Mouse (Mus musculus): Measurements from ENCODE around the gene Vamp1.

Vamp1 gene

DNA sequence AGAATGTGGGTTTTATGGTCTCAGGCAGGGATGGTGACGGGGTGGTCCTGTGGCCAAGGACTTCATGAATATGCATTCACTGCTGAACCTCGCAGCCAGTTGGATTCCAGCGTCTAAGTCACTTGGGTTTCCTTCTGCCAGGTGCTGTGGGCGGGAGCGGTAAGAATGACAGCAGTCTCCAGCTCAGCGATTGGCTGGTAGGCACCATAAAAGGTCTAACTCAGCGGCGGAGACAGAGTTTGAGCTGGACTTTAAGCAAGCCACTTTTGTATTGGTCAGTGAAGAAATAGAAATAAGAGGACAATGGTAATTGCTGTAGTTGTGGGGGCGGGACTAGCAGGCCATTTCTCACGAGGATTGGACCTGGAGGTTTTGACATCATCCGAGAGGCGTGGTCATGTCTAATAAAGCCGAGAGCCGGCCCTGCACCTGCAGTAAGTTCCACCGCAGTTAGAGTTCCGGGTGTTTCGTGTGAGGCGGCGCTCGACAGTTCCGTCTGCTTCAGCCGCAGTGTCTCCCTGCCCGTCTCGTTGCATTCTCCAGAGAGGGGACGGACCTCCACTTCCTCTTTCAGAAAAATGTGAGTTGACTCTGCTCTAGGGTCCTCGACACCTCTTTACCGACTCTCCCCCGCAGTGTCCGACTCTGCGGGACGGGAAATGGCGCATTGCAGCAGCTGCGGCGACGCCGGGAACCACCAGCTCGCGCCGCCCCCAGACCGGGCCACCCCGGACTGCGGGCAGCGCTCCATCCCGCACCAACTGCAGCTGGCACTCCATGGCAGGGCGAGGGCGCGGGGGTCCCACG lies at the start of gene Vamp1:
TSS of gene Vamp1 (plus strand) at position 404 of the 807 bp plus-strand sequence.
- peak; percentile 99 for DNase-seq (ENCODE audit: low read depth, low spot score)

DNA sequence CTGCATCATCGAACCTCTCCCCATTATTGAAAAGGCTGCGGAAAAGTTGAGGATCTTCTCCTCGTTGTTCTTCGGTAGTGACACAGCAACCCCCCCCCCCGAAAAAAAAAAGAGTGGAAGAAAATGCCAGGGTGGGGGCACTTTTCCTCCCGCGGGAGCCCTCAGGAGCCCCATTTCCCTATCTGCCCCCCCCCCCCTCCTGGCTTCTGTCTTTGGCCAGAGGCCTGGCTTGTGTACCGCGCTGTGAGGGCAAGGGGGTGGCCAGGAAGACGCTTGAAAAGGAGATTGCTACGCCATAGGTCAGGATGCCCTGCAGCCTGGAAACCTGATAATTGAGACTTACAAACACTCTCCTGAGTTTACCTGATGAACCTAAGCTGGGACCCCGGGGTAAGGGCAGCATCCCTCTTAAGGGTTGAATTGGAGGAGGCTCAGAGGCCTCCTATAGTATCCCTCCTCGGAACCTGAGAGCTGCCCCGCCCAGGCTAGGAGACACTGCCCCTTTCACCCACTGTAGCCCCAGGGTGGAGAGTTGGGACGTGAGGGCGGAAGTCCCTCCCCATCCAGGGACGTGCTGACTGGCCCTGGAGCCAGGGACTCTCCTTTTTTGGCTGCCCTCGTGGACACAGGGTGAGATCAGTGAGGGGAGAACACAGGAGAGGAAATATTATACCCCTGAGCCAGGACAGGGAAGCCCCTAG lies 49.1 kb upstream of the Vamp1 start, which contains the start of gene Gapdh:
TSS of gene Gapdh (minus strand) at position 417 of the 701 bp plus-strand sequence.
- DNase-seq (ENCODE audit: low read depth, low spot score): peak; percentile 92

GRCm38 (mm10) chr6:125166861-125167650 lies 48.3 kb upstream of the Vamp1 start:
- peak; percentile 81 for DNase-seq (ENCODE audit: low read depth, low spot score)

DNA sequence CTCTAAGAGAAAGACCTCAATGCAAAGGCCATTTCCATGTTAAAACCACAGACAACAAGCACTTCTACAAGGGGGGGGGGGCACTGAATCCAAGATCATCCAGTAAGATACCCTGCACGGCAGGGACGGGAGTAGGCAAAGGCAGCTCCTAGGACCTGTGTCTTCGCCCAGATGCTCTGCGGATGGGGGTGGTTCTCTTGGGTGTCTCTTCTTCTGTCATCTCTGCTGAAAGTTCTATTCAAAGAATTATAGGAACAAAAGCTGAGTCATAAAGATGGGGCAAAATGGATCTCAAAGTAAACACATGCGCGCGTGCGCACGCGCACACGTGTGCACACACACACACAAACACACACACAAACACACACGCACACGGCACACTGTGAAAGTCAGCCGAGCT lies 47.3 kb upstream of the Vamp1 start:
- peak; percentile 73 for DNase-seq (ENCODE audit: low read depth, low spot score)

DNA sequence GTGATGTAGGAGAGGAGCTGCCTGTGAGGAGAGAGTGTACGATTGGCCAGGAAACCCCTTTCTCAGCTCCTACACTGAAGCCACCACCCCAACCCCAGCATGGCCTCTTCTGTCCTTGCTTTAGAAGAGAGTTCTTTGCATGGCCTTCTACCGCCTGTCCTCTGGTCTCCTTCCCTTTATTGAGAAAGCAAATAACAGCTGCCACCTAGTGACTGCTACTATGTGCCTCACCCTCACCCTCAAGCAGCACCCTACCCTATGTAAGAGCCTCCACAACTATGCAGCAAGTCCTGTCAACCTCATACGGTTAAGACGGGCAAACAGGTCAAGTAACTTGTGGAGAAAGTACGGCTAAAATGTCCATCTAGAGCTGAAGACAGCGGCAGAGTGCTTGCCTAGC lies 45.2 kb upstream of the Vamp1 start:
- peak; percentile 42 for DNase-seq (ENCODE audit: low read depth, low spot score)

- DNase-seq (ENCODE audit: low read depth, low spot score): no peak
These were observed 42.9 kb upstream of the Vamp1 start for GRCm38 (mm10) chr6:125172474-125172873.

DNA sequence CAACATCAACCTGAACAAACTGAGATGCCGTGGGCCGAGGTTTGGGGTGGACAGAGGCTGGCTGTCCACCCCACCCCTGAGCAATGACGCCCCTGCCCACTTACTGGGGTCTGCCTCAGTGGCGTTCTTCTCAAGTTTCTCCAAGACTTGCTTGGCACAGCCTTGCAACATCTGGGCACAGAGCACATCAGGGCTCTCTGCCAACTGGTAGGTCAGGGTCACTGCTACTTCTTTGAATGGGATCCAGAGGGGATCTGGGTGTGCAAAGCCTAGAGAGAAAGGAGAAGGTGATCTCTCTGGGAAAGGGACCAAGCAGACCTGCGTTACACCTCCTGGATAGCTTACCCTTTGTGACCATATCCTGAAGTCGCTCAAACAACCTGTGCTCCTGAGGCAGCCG lies 42.1 kb upstream of the Vamp1 start:
- no peak for DNase-seq (ENCODE audit: low read depth, low spot score)

DNA sequence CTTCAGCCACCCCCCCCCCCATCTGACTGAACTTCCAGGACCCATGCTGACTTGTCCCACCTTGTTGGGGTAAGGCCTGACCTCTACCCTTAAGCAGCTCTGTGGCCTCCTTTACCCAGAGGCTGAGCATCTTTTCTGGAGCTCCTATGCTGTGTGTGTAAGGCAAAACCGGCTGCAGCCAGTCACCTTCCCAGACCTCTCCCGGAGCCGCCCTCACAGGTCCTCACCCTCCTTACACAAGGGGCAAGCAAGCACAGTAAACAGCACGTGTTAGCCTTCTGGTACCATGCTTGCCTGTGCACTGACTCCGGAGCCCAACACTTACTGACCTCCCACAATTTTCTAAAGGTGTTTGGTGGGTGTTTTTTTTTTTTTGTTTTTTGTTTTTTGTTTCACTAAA lies 39.9 kb upstream of the Vamp1 start:
- DNase-seq (ENCODE audit: low read depth, low spot score): no peak

GRCm38 (mm10) chr6:125179601-125180000 lies 35.8 kb upstream of the Vamp1 start:
- no peak for DNase-seq (ENCODE audit: low read depth, low spot score)

DNA sequence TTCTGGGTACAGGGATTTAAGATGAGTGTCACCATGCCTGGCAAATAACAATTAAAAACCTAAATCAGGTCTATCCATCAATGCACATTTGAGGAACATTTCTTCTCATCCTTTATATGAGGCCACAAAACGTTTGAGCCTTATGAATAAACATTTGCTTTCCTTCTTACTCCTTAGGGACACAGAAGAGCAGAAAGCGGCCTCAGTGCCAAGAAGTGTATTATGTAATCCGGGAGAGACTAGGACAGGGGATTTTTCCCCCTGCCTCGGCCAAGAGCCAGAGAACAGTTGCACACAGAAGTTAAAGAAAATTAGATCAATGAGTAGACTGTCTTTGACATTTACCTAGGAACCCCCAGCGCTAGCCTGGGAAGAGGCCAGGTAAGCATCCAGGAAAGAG lies 33.2 kb upstream of the Vamp1 start:
- DNase-seq (ENCODE audit: low read depth, low spot score): peak; percentile 29

- DNase-seq (ENCODE audit: low read depth, low spot score): no peak
These were observed 29.1 kb upstream of the Vamp1 start for GRCm38 (mm10) chr6:125186203-125186602.

DNA sequence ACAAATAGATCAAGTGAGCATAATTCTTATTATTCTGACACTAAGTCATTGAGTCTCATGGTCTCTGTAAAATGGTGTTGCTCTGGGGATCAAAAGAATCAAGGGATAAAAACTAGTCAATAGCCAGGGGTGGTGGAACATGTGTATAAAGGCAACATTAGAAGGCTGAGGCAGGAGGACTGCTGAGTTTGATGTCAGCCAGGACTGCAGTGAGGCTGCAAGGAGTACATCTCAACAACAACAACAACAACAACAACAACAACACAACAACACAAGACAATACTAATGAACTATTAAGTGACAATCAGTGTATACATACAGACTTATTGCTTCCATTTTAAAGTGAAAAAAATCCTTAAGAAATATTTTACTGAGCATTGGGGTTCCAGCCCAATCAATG lies 24.5 kb upstream of the Vamp1 start:
- no peak for DNase-seq (ENCODE audit: low read depth, low spot score)

DNA sequence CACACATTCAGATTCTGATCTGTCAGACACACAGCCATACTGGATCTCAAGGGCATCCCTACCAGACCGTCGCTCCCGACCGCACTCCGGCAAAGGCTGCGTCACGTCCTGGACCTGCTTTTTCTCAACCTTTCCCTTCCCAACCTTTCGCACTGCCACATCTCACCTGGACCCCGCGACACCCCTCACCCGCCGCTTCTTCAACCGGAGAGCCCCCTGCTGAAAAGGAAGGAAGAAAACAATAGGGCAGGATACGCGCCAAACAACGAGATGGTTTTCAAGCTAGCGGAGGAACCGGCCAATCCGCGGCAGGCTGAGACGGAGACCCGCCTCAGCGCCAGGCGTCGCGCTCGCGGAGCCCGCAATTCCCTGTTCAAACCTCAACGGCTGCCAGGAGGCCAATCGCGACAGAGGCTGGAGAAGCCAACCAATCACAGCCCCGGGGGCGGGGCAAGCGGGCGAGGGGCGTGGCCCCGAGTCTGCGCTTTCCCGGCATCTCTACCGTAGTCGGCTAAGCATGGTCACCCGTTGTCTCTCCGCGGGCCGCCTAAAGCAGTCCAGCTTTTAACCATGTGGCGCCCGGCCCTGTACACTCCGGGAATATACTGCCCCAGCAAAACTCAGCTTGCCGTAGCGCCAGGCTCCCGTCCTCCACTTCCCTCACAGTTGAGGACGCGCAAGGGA lies 23.9 kb upstream of the Vamp1 start, which contains the start of the genes Ncapd2 and Mrpl51:
TSS of gene Ncapd2 (minus strand) at position 370 of the 684 bp plus-strand sequence.
TSS of gene Mrpl51 (plus strand) at position 470 of the 684 bp plus-strand sequence.
- DNase-seq (ENCODE audit: low read depth, low spot score): peak; percentile 99

DNA sequence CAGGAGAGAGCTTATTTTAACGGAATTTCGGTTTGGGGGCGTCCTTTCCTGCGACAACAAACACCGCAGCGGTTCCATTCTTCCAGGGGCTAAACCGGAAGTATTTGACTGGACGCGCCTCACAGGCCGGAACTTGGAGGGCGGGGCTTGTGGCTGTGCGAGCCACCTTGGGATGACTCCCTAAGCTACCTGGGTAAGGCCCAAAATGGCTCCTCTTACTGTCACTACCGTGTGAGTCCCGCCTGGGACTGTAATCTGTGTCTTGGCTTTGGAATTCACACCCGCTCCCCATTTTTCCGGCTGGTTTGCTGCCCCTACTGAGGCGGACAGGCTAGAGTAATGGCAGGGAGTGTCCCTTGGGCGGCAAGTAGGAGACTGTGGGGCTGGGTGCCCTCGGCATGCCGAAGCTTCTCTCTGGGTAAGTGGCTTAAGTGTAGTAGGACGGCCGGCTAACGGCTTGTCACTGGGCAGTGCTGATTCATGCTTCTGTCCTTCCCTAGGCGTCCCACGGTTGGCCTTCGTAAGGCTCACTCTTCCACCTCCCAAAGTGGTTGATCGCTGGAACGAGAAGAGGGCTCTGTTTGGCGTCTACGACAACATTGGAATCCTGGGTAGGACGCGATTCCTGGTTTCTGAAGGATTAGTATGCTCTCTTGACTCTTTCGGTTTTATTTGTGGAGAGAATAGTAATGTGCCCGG lies 23.2 kb upstream of the Vamp1 start:
- DNase-seq (ENCODE audit: low read depth, low spot score): peak; percentile 97

GRCm38 (mm10) chr6:125192841-125193240 lies 22.5 kb upstream of the Vamp1 start:
- DNase-seq (ENCODE audit: low read depth, low spot score): no peak

DNA sequence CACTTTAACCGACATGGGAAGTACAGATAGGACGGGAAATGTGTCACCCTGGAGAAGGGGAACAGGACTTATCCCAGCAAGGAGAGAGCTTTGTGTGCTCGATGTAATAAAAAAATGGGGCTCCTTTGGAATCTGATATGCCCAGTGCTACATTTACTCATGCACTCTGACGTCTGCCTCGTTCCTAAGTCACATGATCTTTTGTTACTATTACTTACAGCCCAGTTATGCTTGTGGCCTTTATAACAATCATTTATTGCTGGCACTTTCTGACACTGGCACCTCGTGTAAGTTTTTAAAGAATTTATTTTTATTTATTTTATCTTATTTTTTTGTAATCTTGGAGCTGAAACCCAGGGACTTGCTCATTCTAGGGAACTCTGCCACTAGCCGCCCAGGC lies 22.0 kb upstream of the Vamp1 start:
- DNase-seq (ENCODE audit: low read depth, low spot score): no peak

DNA sequence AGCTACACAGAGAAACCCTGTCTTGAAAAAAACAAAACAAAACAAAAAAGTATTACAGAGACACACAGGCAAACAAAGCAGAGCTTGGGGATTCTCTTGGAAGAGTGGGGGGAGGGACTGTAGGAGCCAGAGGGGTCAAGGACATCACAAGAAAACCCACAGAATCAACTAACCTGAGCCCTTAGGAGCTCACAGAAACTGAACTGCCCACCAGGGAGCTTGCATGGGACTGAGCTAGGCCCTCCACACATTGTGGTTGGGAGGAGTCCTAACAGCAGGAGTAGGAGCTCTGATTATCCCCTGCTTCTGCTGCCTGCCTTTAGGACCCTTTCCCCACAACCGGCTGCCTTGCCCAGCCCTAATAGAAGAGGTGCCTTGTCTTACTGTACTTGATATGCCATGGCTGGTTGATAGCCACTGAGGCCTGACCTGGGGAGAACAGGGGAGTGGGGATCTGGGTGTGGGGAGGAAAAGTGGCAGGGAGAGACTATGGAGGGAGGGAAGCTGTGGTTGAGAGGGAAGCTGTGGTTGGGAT lies 19.7 kb upstream of the Vamp1 start:
- no peak for DNase-seq (ENCODE audit: low read depth, low spot score)

GRCm38 (mm10) chr6:125196301-125196700 lies 19.1 kb upstream of the Vamp1 start:
- DNase-seq (ENCODE audit: low read depth, low spot score): no peak

GRCm38 (mm10) chr6:125197166-125197565 lies 18.2 kb upstream of the Vamp1 start:
- DNase-seq (ENCODE audit: low read depth, low spot score): peak; percentile 60

GRCm38 (mm10) chr6:125210436-125210835 lies 4.9 kb upstream of the Vamp1 start:
- no peak for DNase-seq (ENCODE audit: low read depth, low spot score)
